Mouse (Mus musculus) testis, postnatal 14 days (tissue): ENCODE data around the gene Iqgap3.

Source experiments
- DNase-seq: peaks from one replicate; pipeline ENCODE4 v3.0.0; 2021; ENCODE audit warnings: low spot score

Gene Iqgap3

GRCm38 (mm10) chr3:88138336-88139242 lies 56.8 kb downstream of the Iqgap3 start:
- DNase-seq: peak; percentile 93

- no peak for DNase-seq
Measured at GRCm38 (mm10) chr3:88139243-88140177, 57.7 kb downstream of the Iqgap3 start.

- DNase-seq: no peak
Measured at GRCm38 (mm10) chr3:88140178-88140902, 58.6 kb downstream of the Iqgap3 start.

- DNase-seq: no peak
Measured at GRCm38 (mm10) chr3:88140903-88141430, 59.2 kb downstream of the Iqgap3 start.

GRCm38 (mm10) chr3:88141439-88141786 lies 59.6 kb downstream of the Iqgap3 start:
- no peak for DNase-seq

GRCm38 (mm10) chr3:88141787-88142523 lies 60.2 kb downstream of the Iqgap3 start, which contains the start of gene Mef2d:
Gene Mef2d, plus strand, starts transcription at chr3:88142372.
- DNase-seq: peak; percentile 96

GRCm38 (mm10) chr3:88142546-88142915 lies 60.8 kb downstream of the Iqgap3 start:
- DNase-seq: peak; percentile 80

GRCm38 (mm10) chr3:88142916-88143771 lies 61.4 kb downstream of the Iqgap3 start:
- DNase-seq: peak; percentile 62

GRCm38 (mm10) chr3:88143961-88144486 lies 62.3 kb downstream of the Iqgap3 start:
- DNase-seq: no peak

GRCm38 (mm10) chr3:88144648-88145410 lies 63.1 kb downstream of the Iqgap3 start:
- no peak for DNase-seq

GRCm38 (mm10) chr3:88145411-88145782 lies 63.6 kb downstream of the Iqgap3 start:
- DNase-seq: no peak

- DNase-seq: no peak
Measured at GRCm38 (mm10) chr3:88145952-88146351, 64.2 kb downstream of the Iqgap3 start.

GRCm38 (mm10) chr3:88146376-88147112 lies 64.8 kb downstream of the Iqgap3 start:
- no peak for DNase-seq

GRCm38 (mm10) chr3:88147444-88147843 lies 65.7 kb downstream of the Iqgap3 start:
- no peak for DNase-seq

GRCm38 (mm10) chr3:88147866-88148265 lies 66.1 kb downstream of the Iqgap3 start:
- DNase-seq: no peak

GRCm38 (mm10) chr3:88148354-88148753 lies 66.6 kb downstream of the Iqgap3 start:
- DNase-seq: no peak

- DNase-seq: no peak
Measured at GRCm38 (mm10) chr3:88148776-88149509, 67.2 kb downstream of the Iqgap3 start.

GRCm38 (mm10) chr3:88149510-88149974 lies 67.8 kb downstream of the Iqgap3 start:
- DNase-seq: no peak
